Mouse (Mus musculus) CH12.LX (cell line): Measurements from ENCODE around the gene Itgb2. TPM values are rescaled to one million over a fixed set of nuclear protein-coding genes. Genes with fewer than 3 reads are reported as not detected.

Experiments used
- DNase-seq: peaks from one replicate; pipeline ENCODE4 v3.0.0-alpha.2; 2013; ENCODE audit errors: extremely low read depth
- H3K27ac ChIP-seq: 2 replicates; pipeline ENCODE4 v1.5.1; 2012; ENCODE audit warnings: low read depth, mild to moderate bottlenecking, control low read depth, moderate library complexity; ENCODE audit not compliant: insufficient read depth
- H3K27me3 ChIP-seq: replicated peaks from 2 replicates; pipeline ENCODE3; 2012; ENCODE audit warnings: inconsistent platforms
- H3K36me3 ChIP-seq, 2 experiments: replicated peaks in 1 of 2; 2 replicates each; pipeline versions ENCODE3 to v1.6.1; 2012; ENCODE audit warnings: inconsistent platforms in 1 of 2, low read length in 1 of 2, mild to moderate bottlenecking in 1 of 2, mixed read lengths in 1 of 2, moderate library complexity in 1 of 2; ENCODE audit not compliant: control insufficient read depth in 1 of 2, insufficient read depth in 1 of 2
- H3K4me1 ChIP-seq, 2 experiments: 2 replicates each; pipeline ENCODE4 v1.6.1; 2012; ENCODE audit warnings: inconsistent platforms in 1 of 2, moderate library complexity in 1 of 2; ENCODE audit not compliant: insufficient read depth in 2 of 2, control insufficient read depth in 1 of 2
- H3K4me2 ChIP-seq: 2 replicates; pipeline ENCODE4 v1.6.1; 2012; ENCODE audit warnings: low read depth, mild to moderate bottlenecking, control low read depth; ENCODE audit not compliant: poor library complexity, insufficient read depth, severe bottlenecking
- H3K4me3 ChIP-seq, 3 experiments: fragments of 150-350 bp in 1 of 3; sonication (generic) in 1 of 3; replicated peaks in 1 of 3; 2 replicates each; pipeline versions ENCODE3 to v1.5.1; 2011 to 2012; ENCODE audit warnings: low read depth in 2 of 3, low read length in 2 of 3, mild to moderate bottlenecking in 2 of 3, moderate library complexity in 2 of 3, control low read depth in 1 of 3, improper control_type of control experiment in 1 of 3, inconsistent platforms in 1 of 3, mixed read lengths in 1 of 3; ENCODE audit not compliant: poor library complexity in 1 of 3
- H3K79me2 ChIP-seq: replicated peaks from 2 replicates; pipeline ENCODE4 v1.6.1; 2012; ENCODE audit warnings: mild to moderate bottlenecking, moderate library complexity; ENCODE audit not compliant: control insufficient read depth, poor library complexity, insufficient read depth, severe bottlenecking; ENCODE audit errors: extremely low read depth
- H3K9ac ChIP-seq: 2 replicates; pipeline ENCODE4 v1.6.1; 2012; ENCODE audit warnings: low read depth, mild to moderate bottlenecking, control low read depth, moderate library complexity; ENCODE audit not compliant: insufficient read depth
- H3K9me3 ChIP-seq: replicated peaks from 2 replicates; pipeline ENCODE3; 2012; ENCODE audit warnings: low read length, inconsistent platforms, mixed read lengths
- BHLHE40 ChIP-seq: IDR thresholded peaks from 2 replicates; pipeline ENCODE4 v1.6.1; 2011; ENCODE audit warnings: mild to moderate bottlenecking, low read depth, low read length, improper control_type of control experiment
- CHD1 ChIP-seq: IDR thresholded peaks from 2 replicates; pipeline ENCODE4 v1.6.1; 2012; ENCODE audit warnings: low read depth, low read length, improper control_type of control experiment, inconsistent platforms
- CTCF ChIP-seq, 2 experiments: IDR thresholded peaks in 1 of 2; conservative IDR thresholded peaks in 1 of 2; 2 replicates each; pipeline ENCODE4 v1.5.1; 2011 to 2012; ENCODE audit warnings: low read depth in 2 of 2, low read length in 2 of 2, improper control_type of control experiment in 1 of 2, inconsistent platforms in 1 of 2, mild to moderate bottlenecking in 1 of 2, moderate library complexity in 1 of 2
- ELF1 ChIP-seq: IDR thresholded peaks from 2 replicates; pipeline ENCODE4 v1.6.1; 2014; ENCODE audit warnings: low read depth, mild to moderate bottlenecking, inconsistent platforms, low read length, improper control_type of control experiment
- EP300 ChIP-seq: IDR thresholded peaks from 2 replicates; pipeline ENCODE4 v1.6.1; 2011; ENCODE audit warnings: low read length, improper control_type of control experiment
- ETS1 ChIP-seq: conservative IDR thresholded peaks from 2 replicates; pipeline ENCODE4 v1.6.1; 2012; ENCODE audit warnings: low read depth, mild to moderate bottlenecking, inconsistent platforms, low read length, improper control_type of control experiment, moderate library complexity
- HCFC1 ChIP-seq: IDR thresholded peaks from 2 replicates; pipeline ENCODE4 v1.6.1; 2012; ENCODE audit warnings: low read depth, mild to moderate bottlenecking, inconsistent platforms, low read length, improper control_type of control experiment
- JUN ChIP-seq: IDR thresholded peaks from 2 replicates; pipeline ENCODE4 v1.6.1; 2011; ENCODE audit warnings: low read depth, mild to moderate bottlenecking, low read length, improper control_type of control experiment, moderate library complexity; ENCODE audit not compliant: insufficient read depth
- JUND ChIP-seq: conservative IDR thresholded peaks from 2 replicates; pipeline ENCODE4 v1.6.1; 2011; ENCODE audit warnings: low read depth, low read length, improper control_type of control experiment
- KAT2A ChIP-seq: IDR thresholded peaks from 2 replicates; pipeline ENCODE4 v1.6.1; 2012; ENCODE audit warnings: low read length, improper control_type of control experiment, inconsistent platforms; ENCODE audit not compliant: insufficient replicate concordance
- MYC ChIP-seq: IDR thresholded peaks from 2 replicates; pipeline ENCODE4 v1.6.1; 2011; ENCODE audit warnings: low read depth, mild to moderate bottlenecking, improper control_type of control experiment, low read length
- NELFE ChIP-seq: IDR thresholded peaks from 2 replicates; pipeline ENCODE4 v1.6.1; 2011; ENCODE audit warnings: low read depth, low read length, improper control_type of control experiment
- POLR2AphosphoS2 ChIP-seq: IDR thresholded peaks from 2 replicates; pipeline ENCODE4 v1.6.1; 2011; ENCODE audit warnings: low read depth, low read length, improper control_type of control experiment
- RAD21 ChIP-seq: IDR thresholded peaks from 2 replicates; pipeline ENCODE4 v1.6.1; 2011; ENCODE audit warnings: low read depth, mild to moderate bottlenecking, low read length, improper control_type of control experiment, moderate library complexity
- RCOR1 ChIP-seq: conservative IDR thresholded peaks from 2 replicates; pipeline ENCODE4 v1.6.1; 2012; ENCODE audit warnings: low read depth, mild to moderate bottlenecking, inconsistent platforms, low read length, improper control_type of control experiment
- SIN3A ChIP-seq: IDR thresholded peaks from 2 replicates; pipeline ENCODE4 v1.6.1; 2012; ENCODE audit warnings: low read length, improper control_type of control experiment, inconsistent platforms
- SMC3 ChIP-seq: IDR thresholded peaks from 2 replicates; pipeline ENCODE4 v1.6.1; 2011; ENCODE audit warnings: low read depth, low read length, improper control_type of control experiment
- TCF12 ChIP-seq: IDR thresholded peaks from 2 replicates; pipeline ENCODE4 v1.6.1; 2014; ENCODE audit warnings: low read depth, mild to moderate bottlenecking, inconsistent platforms, low read length, improper control_type of control experiment
- UBTF ChIP-seq: IDR thresholded peaks from 2 replicates; pipeline ENCODE4 v1.6.1; 2012; ENCODE audit warnings: low read depth, mild to moderate bottlenecking, inconsistent platforms, low read length, improper control_type of control experiment, moderate library complexity
- USF1 ChIP-seq: IDR thresholded peaks from 2 replicates; pipeline ENCODE4 v1.6.1; 2014; ENCODE audit warnings: low read depth, mild to moderate bottlenecking, inconsistent platforms, low read length, improper control_type of control experiment
- USF2 ChIP-seq: conservative IDR thresholded peaks from 2 replicates; pipeline ENCODE4 v1.6.1; 2011; ENCODE audit warnings: low read depth, low read length, improper control_type of control experiment
- ZKSCAN1 ChIP-seq: IDR thresholded peaks from 2 replicates; pipeline ENCODE4 v1.6.1; 2012; ENCODE audit warnings: low read depth, inconsistent platforms, low read length, improper control_type of control experiment, borderline replicate concordance
- ZMIZ1 ChIP-seq: IDR thresholded peaks from 2 replicates; pipeline ENCODE4 v1.6.1; 2012; ENCODE audit warnings: low read depth, mild to moderate bottlenecking, inconsistent platforms, low read length, improper control_type of control experiment
- ZNF384 ChIP-seq: IDR thresholded peaks from 2 replicates; pipeline ENCODE4 v1.6.1; 2012; ENCODE audit warnings: low read depth, low read length, improper control_type of control experiment, inconsistent platforms
- dilution Hi-C: fragments of 300-500 bp; cut with MboI; formaldehyde crosslinking; loops from 2 replicates; pipeline ENCODE4 v1.14.3; 2020; ENCODE audit warnings: low sequenced_read_pairs; ENCODE audit not compliant: extremely low pct_unique_long_range_greater_than_20kb, extremely low pct_ligation_motif_present
- in situ Hi-C: fragments of 300-500 bp; cut with MboI; formaldehyde crosslinking; loops from 3 replicates; pipeline ENCODE4 v1.14.3; 2019; ENCODE audit warnings: low sequenced_read_pairs, low pct_ligation_motif_present, low pct_unique_long_range_greater_than_20kb, mixed read lengths
- polyA plus RNA-seq: library from polyadenylated mRNA; unstranded; fragments of >175 nt; gene quantifications from 2 replicates; pipeline ENCODE4 v1.2.1, GENCODE M21; 2012; ENCODE audit warnings: low read depth; ENCODE audit not compliant: insufficient read length
- total RNA-seq, 2 experiments: library from RNA; depleted of rRNA; stranded (reverse); fragments of 300-350 nt in 1 of 2; fragments of >200 nt in 1 of 2; gene quantifications; 2 replicates each; pipeline ENCODE4 v1.2.3; 2012 to 2014

The Itgb2 gene
- total and polyA plus RNA-seq, 3 experiments = 32.6 to 54.1 (median 40.2) TPM

- TF ChIP-seq RAD21 (peak; percentile 55), CTCF (conservative IDR thresholded peaks at IDR 0.05 in 1 of 2, IDR thresholded peaks at IDR 0.05 in 1 of 2; ENCODE audit: low read depth in 2 of 2, low read length in 2 of 2) (peak in 1 of 2 experiments; percentile 59; a peak in 2 of 4 replicates), USF1 (no peak), SMC3 (peak; percentile 33; the same call in 1 of the 2 replicates)
These were observed 27.6 kb downstream of the Itgb2 start for GRCm38 (mm10) chr10:77557641-77558040.

GRCm38 (mm10) chr10:77560090-77560489 lies 30.0 kb downstream of the Itgb2 start:
- H3K27me3 ChIP-seq = no peaks in the 10 kb centered on the region
- no peak overlapping the region for H3K27ac ChIP-seq
- TF ChIP-seq RAD21 = no peak
- TF ChIP-seq MYC = no peak
- no peak for TF ChIP-seq KAT2A
- no peak for TF ChIP-seq JUN
- no peak for DNase-seq
- peaks cover 0 to 5% of the 10 kb centered on the region in 2 experiments; a peak in 1 of 4 replicates for H3K4me1 ChIP-seq
- no peak overlapping the region for H3K4me2 ChIP-seq
- no peak overlapping the region for H3K4me3 ChIP-seq
- no peak overlapping the region for H3K9ac ChIP-seq
- no peaks in the 10 kb centered on the region for H3K9me3 ChIP-seq
- peaks cover 68 to 93% of the 10 kb centered on the region in 2 experiments for H3K36me3 ChIP-seq
- in situ Hi-C loops = no loop called here
- dilution Hi-C loops = no loop called here
- H3K79me2 ChIP-seq = no peaks in the 10 kb centered on the region

More at GRCm38 (mm10) chr10:77557641-77558040, 27.6 kb downstream of the Itgb2 start:
- in situ Hi-C loops (no loop called here), dilution Hi-C loops (no loop called here)
- Histone ChIP-seq H3K4me1 (peaks cover 0 to 5% of the 10 kb centered on the region in 2 experiments; a peak in 1 of 4 replicates), H3K9me3 (no peaks in the 10 kb centered on the region), H3K9ac (no peak overlapping the region), H3K79me2 (no peaks in the 10 kb centered on the region), H3K36me3 (peaks cover 56 to 94% of the 10 kb centered on the region in 2 experiments), H3K27me3 (no peaks in the 10 kb centered on the region), H3K4me3 (no peak overlapping the region), H3K27ac (no peak overlapping the region), H3K4me2 (no peak overlapping the region)
- DNase-seq = no peak

- Histone ChIP-seq H3K4me3 (no peak overlapping the region), H3K9me3 (no peaks in the 10 kb centered on the region), H3K9ac (no peak overlapping the region), H3K4me2 (no peak overlapping the region), H3K27me3 (no peaks in the 10 kb centered on the region), H3K4me1 (peaks cover 0 to 5% of the 10 kb centered on the region in 2 experiments; a peak in 1 of 4 replicates), H3K36me3 (peaks cover 73 to 95% of the 10 kb centered on the region in 2 experiments), H3K79me2 (no peaks in the 10 kb centered on the region), H3K27ac (no peak overlapping the region)
- TF ChIP-seq EP300 (no peak), JUND (no peak), POLR2AphosphoS2 (no peak), ETS1 (no peak), USF2 (no peak), ELF1 (no peak), UBTF (no peak), RCOR1 (no peak), ZMIZ1 (no peak), SIN3A (no peak), BHLHE40 (no peak), ZNF384 (no peak), USF1 (no peak), ZKSCAN1 (no peak), HCFC1 (no peak), CHD1 (no peak), TCF12 (no peak), NELFE (no peak)
- no peak for DNase-seq
- dilution Hi-C loops = no loop called here
- in situ Hi-C loops = no loop called here
These were observed 30.8 kb downstream of the Itgb2 start for GRCm38 (mm10) chr10:77560830-77561229.
